Mouse (Mus musculus): ENCODE measurements around the gene Eno3. TPM values are rescaled to one million over a fixed set of nuclear protein-coding genes. Genes with fewer than 3 reads are reported as not detected.

Gene Eno3
- total and polyA plus RNA-seq, 3 experiments, result 1,222 to 1,659 (median 1,523) TPM

- TF ChIP-seq EP300 (IDR thresholded peaks at IDR 0.05; ENCODE audit: insufficient read depth, low read depth, low read length) (no peak), CTCF (IDR thresholded peaks at IDR 0.05) (no peak), POLR2A (IDR thresholded peaks at IDR 0.05; ENCODE audit: insufficient read depth, low read depth, low read length) (no peak)
- peak in 1 of 2 experiments; percentile 33 for DNase-seq
- Histone ChIP-seq H3K79me2 (replicated peaks; ENCODE audit: control insufficient read depth, insufficient read depth, low read length) (peaks cover 4% of the 10 kb centered on the region), H3K9ac (ENCODE audit: low read depth, low read length) (peak overlapping the region; percentile 85), H3K4me1 (ENCODE audit: control insufficient read depth, insufficient read depth, low read length) (peaks cover 12% of the 10 kb centered on the region), H3K36me3 (ENCODE audit: control insufficient read depth, insufficient read depth, low read length) (peaks cover 16% of the 10 kb centered on the region; the same call in 1 of the 2 replicates), H3K27me3 (ENCODE audit: control insufficient read depth, insufficient read depth, low read length) (no peaks in the 10 kb centered on the region), H3K27ac (peak overlapping the region; percentile 96), H3K4me3 (peak overlapping the region; percentile 60)
- intact Hi-C loops (cut with DNase I), result loop anchor here (2.0 to 5.0 kb wide), 3 partner anchors 23 to 55 kb away; partner anchors contain the start of genes Camta2, Inca1, Kif1c and Spag7
- 62% methylated on average over 12 of the region's 12 CpGs for WGBS
These were observed 11.3 kb upstream of the Eno3 start for GRCm38 (mm10) chr11:70645461-70646258.

- H3K27ac ChIP-seq, result peak overlapping the region; percentile 96
- WGBS, result 21% methylated on average over 3 of the region's 3 CpGs
- peaks cover 12% of the 10 kb centered on the region for H3K4me1 ChIP-seq (ENCODE audit: control insufficient read depth, insufficient read depth, low read length)
- peaks cover 4% of the 10 kb centered on the region for H3K79me2 ChIP-seq (replicated peaks; ENCODE audit: control insufficient read depth, insufficient read depth, low read length)
- intact Hi-C loops (cut with DNase I), result loop anchor here (2.0 to 5.0 kb wide), 3 partner anchors 23 to 55 kb away; partner anchors contain the start of genes Camta2, Inca1, Kif1c and Spag7
- no peak for DNase-seq
- TF ChIP-seq EP300 (IDR thresholded peaks at IDR 0.05; ENCODE audit: insufficient read depth, low read depth, low read length), result no peak
- no peak for TF ChIP-seq POLR2A (IDR thresholded peaks at IDR 0.05; ENCODE audit: insufficient read depth, low read depth, low read length)
- no peak for TF ChIP-seq CTCF (IDR thresholded peaks at IDR 0.05)
- peak overlapping the region; percentile 85 for H3K9ac ChIP-seq (ENCODE audit: low read depth, low read length)
- H3K36me3 ChIP-seq (ENCODE audit: control insufficient read depth, insufficient read depth, low read length), result peaks cover 18% of the 10 kb centered on the region; the same call in 1 of the 2 replicates
- H3K4me3 ChIP-seq, result peak overlapping the region; percentile 60
- H3K27me3 ChIP-seq (ENCODE audit: control insufficient read depth, insufficient read depth, low read length), result no peaks in the 10 kb centered on the region
These were observed 10.8 kb upstream of the Eno3 start for GRCm38 (mm10) chr11:70646259-70646555.

GRCm38 (mm10) chr11:70646691-70647650, 10.0 kb upstream of the Eno3 start, which contains the start of the genes Rnf167 and Slc25a11:
Gene Rnf167, plus strand, starts transcription at chr11:70647235.
Gene Slc25a11, minus strand, starts transcription at chr11:70647479.
- TF ChIP-seq POLR2A (IDR thresholded peaks at IDR 0.05; ENCODE audit: insufficient read depth, low read depth, low read length), result peak; percentile 89
- TF ChIP-seq CTCF (IDR thresholded peaks at IDR 0.05), result peak; percentile 14; the same call in 1 of the 2 replicates
- TF ChIP-seq EP300 (IDR thresholded peaks at IDR 0.05; ENCODE audit: insufficient read depth, low read depth, low read length), result peak; percentile 69; the same call in 1 of the 2 replicates
- H3K36me3 ChIP-seq (ENCODE audit: control insufficient read depth, insufficient read depth, low read length), result peaks cover 24% of the 10 kb centered on the region
- intact Hi-C loops (cut with DNase I), result loop anchor here (2.0 to 5.0 kb wide), 3 partner anchors 22 to 54 kb away; partner anchors contain the start of genes Camta2, Inca1, Kif1c and Spag7
- under 1% methylated on average over 63 of the region's 63 CpGs for WGBS
- H3K9ac ChIP-seq (ENCODE audit: low read depth, low read length), result peak within 1 kb of the TSS; percentile 85
- DNase-seq, result peak; percentile 94 to 97
- H3K79me2 ChIP-seq (replicated peaks; ENCODE audit: control insufficient read depth, insufficient read depth, low read length), result peaks cover 4% of the 10 kb centered on the region
- H3K4me3 ChIP-seq, result peak within 1 kb of the TSS; percentile 83
- peaks cover 14% of the 10 kb centered on the region for H3K4me1 ChIP-seq (ENCODE audit: control insufficient read depth, insufficient read depth, low read length)
- peak within 1 kb of the TSS; percentile 96 for H3K27ac ChIP-seq
- no peaks in the 10 kb centered on the region for H3K27me3 ChIP-seq (ENCODE audit: control insufficient read depth, insufficient read depth, low read length)

- Histone ChIP-seq H3K27ac (peak overlapping the region; percentile 95), H3K36me3 (ENCODE audit: control insufficient read depth, insufficient read depth, low read length) (peaks cover 31% of the 10 kb centered on the region), H3K4me1 (ENCODE audit: control insufficient read depth, insufficient read depth, low read length) (peaks cover 15% of the 10 kb centered on the region), H3K27me3 (ENCODE audit: control insufficient read depth, insufficient read depth, low read length) (no peaks in the 10 kb centered on the region), H3K4me3 (peak overlapping the region; percentile 83), H3K79me2 (replicated peaks; ENCODE audit: control insufficient read depth, insufficient read depth, low read length) (peaks cover 4% of the 10 kb centered on the region), H3K9ac (ENCODE audit: low read depth, low read length) (peak overlapping the region; percentile 81)
- peak; percentile 64 to 66 for DNase-seq
- 2% methylated on average over 28 of the region's 28 CpGs for WGBS
- TF ChIP-seq POLR2A (IDR thresholded peaks at IDR 0.05; ENCODE audit: insufficient read depth, low read depth, low read length) (no peak), EP300 (IDR thresholded peaks at IDR 0.05; ENCODE audit: insufficient read depth, low read depth, low read length) (no peak), CTCF (IDR thresholded peaks at IDR 0.05) (no peak)
- intact Hi-C loops (cut with DNase I), result loop anchor here (2.0 to 5.0 kb wide), 3 partner anchors 21 to 53 kb away; partner anchors contain the start of genes Camta2, Inca1, Kif1c and Spag7
These were observed 9.1 kb upstream of the Eno3 start for GRCm38 (mm10) chr11:70647716-70648420.

DNA sequence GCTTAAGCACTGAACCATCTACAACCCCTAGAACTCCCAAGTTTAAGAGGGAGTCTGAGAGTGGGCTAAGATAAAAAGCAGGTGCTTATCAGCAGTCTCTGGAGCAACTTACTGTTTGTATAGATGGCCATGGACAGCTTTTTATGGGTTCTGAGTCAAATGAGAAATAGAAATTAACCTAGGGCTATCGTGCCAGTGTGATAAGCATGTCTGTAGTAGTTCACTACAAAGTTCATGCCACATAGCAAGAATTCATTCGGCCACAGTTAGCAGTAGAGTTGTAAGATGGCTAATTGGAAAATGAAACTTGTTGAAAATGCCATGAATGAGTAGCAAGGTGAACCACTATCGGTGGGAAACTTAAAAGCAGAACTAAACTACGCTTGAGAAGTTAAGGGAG, 8.5 kb upstream of the Eno3 start:
- Histone ChIP-seq H3K27me3 (ENCODE audit: control insufficient read depth, insufficient read depth, low read length) (no peaks in the 10 kb centered on the region), H3K4me1 (ENCODE audit: control insufficient read depth, insufficient read depth, low read length) (peaks cover 15% of the 10 kb centered on the region), H3K27ac (no peak overlapping the region), H3K9ac (ENCODE audit: low read depth, low read length) (no peak overlapping the region), H3K36me3 (ENCODE audit: control insufficient read depth, insufficient read depth, low read length) (peaks cover 33% of the 10 kb centered on the region), H3K4me3 (peak overlapping the region; percentile 83; the same call in 1 of the 2 replicates), H3K79me2 (replicated peaks; ENCODE audit: control insufficient read depth, insufficient read depth, low read length) (peaks cover 4% of the 10 kb centered on the region)
- 44% methylated on average over 4 of the region's 4 CpGs for WGBS
- intact Hi-C loops (cut with DNase I), result loop anchor here (5.0 kb wide), 1 partner anchor 39 kb away; the partner anchor contains the start of gene Camta2
- DNase-seq, result no peak
- TF ChIP-seq POLR2A (IDR thresholded peaks at IDR 0.05; ENCODE audit: insufficient read depth, low read depth, low read length), result 0 out of 2 replicates have a peak, but pooled peaks have one; percentile 3
- no peak for TF ChIP-seq EP300 (IDR thresholded peaks at IDR 0.05; ENCODE audit: insufficient read depth, low read depth, low read length)
